Mouse (Mus musculus) R1 (cell line): ENCODE results near the gene AA467197.

Experiments
- DNase-seq: peaks from one replicate; pipeline ENCODE4 v3.0.0-alpha.2; 2018; ENCODE audit warnings: low read depth, low spot score

Gene AA467197

DNA sequence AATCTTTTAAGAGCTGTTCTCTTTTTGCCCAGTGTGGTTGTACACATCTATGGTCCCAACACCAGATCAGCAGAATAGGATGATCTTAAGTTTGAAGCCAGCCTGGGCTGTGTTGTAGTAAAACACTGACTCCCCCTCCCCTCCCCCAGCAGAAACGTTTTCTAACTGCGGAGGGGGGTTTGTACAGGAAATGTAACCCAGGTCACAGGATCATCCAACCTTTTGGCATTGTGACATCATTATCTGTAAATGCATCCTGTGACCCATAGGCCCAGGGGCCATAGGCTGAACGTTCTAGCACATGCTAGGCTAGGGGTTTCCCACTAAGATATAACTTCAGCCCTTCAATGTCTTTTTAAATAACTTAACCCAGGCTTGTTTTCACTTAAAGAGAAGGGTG is at the start of gene AA467197:
AA467197 (plus strand) TSS at position 301 of the 400 bp plus-strand sequence.
- DNase-seq: no peak

DNA sequence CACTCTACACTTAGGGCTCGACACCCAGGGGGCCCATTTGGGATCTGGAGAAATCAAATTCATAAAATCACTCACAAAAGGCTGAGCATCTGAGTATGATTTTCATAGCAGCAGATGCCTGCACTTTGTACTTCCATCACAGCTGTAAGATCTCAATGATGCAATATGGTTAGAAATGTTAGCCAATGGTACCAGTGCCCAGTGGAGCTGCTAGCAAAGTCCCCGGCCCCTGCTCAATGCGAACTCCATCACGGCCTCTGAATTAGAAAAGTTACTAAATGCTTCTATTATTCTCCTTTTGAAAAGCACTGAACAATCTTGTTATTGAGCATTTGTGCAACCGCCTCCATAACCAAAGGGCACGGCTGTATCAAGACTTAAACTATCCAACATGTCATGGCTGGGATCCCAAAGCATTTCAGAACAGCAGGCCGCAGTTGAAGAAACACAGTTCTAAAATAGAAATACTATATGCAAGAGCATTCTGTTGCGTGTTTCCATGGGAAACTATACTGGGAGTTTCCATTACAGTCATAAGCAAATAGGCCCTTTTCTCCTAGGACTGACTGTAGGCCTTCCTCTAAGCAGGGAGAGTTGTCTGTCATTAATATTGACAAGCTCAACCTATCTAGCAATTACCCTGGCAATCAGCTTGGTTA is 48.8 kb upstream of the AA467197 start:
- DNase-seq: no peak

GRCm38 (mm10) chr2:122590351-122590750 is 46.4 kb upstream of the AA467197 start:
- no peak for DNase-seq

- no peak for DNase-seq
Observed at GRCm38 (mm10) chr2:122591213-122591612, 45.6 kb upstream of the AA467197 start.

GRCm38 (mm10) chr2:122595461-122595860 is 41.3 kb upstream of the AA467197 start:
- DNase-seq: no peak

- no peak for DNase-seq
Observed at GRCm38 (mm10) chr2:122599736-122600135, 37.0 kb upstream of the AA467197 start.

GRCm38 (mm10) chr2:122601354-122601753 is 35.4 kb upstream of the AA467197 start:
- no peak for DNase-seq

DNA sequence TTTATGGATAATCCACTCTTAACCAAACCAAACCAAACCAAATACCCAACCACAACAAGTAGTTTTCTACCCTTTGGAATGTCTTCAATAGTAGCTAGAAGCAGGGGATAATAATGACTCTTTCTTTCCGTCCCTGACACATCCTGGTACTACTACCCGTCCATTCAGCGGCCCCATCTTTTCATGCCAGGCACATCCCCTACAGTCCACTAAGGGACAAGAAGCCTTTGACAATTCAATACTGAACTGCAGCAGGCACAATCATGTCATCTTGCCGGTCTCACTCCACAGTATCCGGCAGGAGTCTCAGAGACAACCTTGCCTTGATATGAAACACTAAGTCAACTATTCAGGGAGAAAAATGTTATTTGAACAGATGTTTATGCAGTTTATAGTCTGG is 31.0 kb upstream of the AA467197 start:
- DNase-seq: no peak

DNA sequence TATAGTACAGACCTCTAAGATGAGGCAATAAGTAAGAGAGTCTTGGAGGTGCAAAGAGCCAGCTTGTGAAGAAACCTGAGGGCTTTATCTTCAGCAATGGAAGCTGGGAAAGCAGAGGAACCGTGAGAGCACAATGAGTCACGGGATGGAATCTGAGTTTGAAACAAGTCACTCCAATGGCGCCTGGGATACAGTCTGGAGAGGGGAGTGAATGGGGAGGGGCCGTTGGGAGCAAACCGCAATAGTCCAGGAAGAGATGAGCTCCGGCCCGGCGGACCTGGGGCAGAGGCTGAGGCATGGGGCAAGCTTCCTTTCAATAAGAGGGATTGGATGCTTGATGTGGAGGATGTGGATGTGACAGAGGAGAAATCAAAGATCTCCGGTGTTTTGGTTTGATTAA is 28.0 kb upstream of the AA467197 start:
- peak; percentile 10 for DNase-seq

DNA sequence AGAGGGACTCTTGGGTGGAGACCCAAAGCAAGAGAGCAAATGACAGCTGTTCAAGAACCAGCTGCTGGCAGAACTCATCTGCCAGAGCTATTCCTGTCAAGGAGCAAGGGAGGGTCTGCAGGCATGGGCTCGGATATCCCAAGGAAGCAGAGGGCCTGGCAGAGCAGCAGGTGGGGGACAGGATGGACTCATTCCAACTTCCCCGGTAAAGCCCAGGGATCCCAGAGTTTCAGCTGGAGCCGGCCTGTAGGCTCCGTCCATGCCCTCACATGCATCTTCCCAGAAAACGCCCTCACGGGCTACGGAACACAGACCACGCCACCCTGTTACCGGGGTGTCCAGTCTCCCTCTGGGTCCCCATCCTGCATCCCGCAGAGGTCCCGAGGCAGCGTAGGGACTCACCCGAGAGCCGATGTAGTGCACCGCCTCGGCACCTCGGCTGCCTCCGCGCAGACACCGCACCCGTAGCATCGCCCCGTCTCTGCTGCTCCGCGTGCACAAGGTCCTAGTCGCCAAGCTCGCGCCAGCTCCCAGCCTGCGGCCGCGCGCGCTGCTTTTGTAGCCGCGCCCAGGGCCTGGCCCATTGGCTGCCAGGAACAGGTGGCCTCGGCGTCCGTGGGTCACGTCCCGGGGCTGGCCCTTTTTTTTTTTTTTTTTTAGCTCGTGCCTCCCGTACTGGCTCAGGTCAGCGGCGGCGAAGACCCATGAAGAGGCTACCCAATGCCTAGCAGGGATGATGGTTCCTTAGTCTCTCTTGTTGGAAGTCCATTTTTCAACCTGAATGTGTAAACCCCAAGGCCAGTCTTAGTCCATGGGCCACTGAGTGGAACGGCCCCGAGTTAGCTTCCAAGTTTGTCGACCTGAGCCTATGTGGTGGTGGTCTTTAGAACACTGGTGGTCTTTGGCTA is 25.8 kb upstream of the AA467197 start, which contains the start of gene Gatm:
Gatm (minus strand) TSS at position 558 of the 908 bp plus-strand sequence.
- DNase-seq: peak; percentile 53

DNA sequence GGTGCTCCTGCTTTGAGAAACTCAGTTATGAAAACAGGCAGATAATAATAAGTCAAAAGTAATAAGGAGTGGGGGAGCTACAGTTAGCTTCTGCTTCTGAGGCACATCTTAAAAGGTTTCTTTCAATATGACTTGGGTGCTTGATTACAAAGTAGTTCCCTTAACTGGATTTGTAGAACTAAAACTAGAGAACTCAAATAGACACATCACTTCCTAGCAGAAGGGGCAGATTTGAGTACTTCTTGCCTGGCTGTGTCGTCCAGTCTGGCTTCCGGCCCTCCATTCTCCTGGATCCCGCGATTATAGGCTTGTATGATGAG is 25.2 kb upstream of the AA467197 start:
- no peak for DNase-seq

DNA sequence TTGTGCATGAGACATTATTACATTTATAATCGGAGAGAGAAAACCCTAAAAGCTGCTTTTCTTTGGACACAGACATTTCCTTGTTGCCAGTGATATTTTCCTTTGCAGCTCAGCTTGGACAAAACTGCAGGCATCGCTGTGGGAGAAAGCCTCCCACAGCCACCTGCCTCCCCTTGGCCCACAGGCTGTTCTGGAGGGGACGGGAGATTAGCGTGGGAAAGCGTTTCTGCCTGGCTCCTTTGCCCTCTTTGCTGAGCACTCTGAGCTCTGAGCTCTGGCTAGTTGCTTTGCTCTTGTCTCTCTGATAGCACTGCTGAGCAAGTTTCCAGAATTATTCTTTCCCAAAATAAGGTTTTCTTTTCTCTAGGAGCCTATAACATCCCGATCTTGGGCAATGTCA is 20.5 kb upstream of the AA467197 start:
- DNase-seq: no peak

DNA sequence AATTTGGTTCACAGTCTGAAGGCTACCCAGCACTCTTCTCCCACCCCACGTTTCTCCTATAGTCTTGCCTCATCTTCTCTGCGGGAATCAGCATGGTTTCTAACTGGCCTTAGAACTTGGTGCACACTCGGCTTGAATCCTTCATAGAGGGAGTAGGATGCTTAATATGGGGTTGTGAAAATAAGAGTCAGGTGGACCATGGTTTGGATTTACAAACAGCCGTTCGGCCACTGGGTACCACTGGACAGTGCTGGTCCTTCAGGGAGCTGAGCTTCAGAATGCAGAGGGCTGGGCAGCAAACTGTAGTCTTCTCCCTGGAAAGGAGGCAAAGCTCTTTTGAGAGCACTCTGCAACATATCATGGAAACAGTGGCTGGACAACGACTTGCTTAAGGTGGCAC is 19.0 kb upstream of the AA467197 start:
- DNase-seq: no peak

DNA sequence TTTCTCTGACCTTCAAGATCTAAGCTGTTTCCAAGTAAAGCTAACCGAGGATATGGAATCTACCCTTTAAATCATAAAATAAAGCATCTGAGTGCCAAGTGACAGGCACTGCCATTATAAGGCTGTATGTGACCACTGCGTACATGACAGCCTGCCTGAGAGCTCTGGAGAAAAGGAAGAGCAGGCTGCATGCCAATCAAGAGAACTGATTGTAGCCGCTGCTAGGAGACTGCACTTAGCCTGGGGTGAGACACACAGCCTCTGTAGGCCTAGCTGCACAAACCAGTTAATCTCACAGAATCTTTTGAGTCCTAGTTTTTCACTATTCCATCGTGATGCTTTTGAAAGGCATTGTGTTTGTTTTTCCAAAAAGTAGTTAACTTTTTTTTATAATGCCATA is 18.1 kb upstream of the AA467197 start:
- no peak for DNase-seq

DNA sequence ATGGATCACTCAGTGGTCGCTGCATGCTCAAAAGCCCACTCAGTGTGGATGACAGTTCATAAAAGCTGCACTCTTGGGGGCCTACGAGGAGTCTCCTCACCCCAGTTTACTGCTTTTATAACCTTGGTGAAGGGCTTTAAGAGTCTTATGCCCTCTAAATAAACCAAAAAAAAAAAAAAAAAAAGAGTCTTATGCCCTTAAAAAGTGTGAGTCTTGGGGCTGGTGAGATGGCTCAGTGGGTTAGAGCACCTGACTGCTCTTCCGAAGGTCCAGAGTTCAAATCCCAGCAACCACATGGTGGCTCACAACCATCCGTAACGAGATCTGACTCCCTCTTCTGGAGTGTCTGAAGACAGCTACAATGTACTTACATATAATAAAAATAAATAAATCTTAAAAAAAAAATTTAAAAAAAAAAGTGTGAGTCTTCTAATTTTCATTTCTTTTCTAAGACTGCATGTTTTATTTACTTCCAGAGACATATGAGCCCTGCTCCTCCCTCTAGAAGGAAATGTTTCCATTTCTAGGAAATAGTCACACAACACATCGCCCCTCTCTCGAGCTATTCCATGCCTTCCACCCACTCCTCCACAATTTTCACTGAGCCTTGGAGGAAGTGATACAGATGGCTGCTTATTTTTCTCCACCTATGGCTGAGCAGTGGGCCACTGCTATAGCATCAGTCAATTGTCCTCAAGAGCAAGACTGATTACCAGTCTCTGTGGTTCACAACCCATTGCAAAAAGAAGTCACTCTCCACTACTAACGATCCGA is 15.3 kb upstream of the AA467197 start:
- no peak for DNase-seq

DNA sequence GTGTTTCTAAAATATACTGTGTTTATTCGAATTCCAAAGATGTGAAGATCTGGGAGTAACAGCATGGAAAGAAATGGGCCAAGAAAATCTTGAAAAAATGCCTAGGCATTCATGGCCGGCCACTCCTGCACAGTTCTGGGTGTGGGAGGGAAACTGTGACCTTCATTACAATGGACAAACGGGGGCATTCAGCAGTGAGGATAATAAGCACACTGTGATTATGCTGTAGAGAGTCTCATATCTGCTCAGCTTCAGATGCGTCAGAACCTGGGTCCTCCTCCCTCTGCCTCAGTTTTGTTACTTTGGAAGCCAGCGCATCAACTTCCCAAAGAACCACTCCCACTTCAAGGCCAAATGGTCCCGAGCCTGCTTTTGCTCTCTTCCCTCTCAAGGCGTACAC is 10.9 kb upstream of the AA467197 start:
- no peak for DNase-seq

- DNase-seq: peak; percentile 53
Observed at GRCm38 (mm10) chr2:122628976-122629375, 7.8 kb upstream of the AA467197 start.

DNA sequence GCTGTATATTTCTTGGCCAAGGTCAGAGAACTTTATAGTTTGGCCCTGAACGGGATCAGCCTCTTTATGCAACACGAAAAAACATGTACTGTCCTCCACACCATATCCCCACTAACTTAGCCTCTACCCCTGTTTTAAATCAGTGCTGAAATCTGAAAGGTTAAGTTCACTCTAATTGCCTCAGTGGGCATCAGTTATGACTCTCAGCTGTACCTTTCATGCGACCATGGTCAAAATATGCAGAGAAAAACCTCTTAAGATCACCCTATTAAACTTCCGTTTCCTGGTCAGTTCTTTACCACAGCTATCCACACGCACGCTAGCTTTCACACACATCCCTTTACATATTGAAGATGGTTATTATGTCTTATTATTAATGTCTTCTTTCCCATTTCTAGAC is 6.9 kb upstream of the AA467197 start:
- DNase-seq: no peak

DNA sequence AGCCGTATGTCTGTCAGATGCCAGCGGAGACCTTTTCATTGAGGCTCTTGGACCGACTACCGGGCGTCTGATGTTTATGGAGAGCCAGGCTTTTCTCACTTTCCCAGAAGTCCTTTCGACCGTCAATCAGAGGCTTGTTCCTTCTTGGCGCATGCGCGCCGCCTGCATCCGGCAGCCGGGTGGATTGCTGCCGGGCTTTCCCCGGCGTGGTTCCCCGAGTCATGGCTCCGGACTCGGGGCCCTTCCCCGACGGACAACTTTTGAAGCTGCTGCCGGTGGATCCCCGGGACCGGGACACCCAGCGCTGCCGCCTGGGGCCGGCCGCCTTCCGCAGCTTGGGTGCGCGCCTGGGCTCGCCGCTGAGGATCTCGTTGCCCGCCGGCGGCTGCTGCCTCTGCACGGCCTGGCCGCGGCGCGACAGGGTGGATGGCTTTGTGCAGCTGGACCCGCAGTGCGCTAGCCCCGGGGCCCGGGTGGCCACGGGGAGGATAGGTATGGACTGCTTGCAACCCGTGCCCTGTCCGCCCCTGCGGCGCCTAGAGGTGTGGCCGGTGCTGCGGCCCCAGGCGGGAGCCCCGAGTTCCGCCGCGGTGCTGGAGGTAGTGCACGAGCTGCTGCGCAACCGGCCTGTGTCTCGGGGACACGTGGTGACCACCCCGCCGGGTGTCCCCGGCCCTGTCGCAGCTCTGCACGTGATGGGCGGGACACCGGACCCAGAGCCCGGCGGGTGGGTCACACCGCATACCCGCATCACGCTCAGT is 6.1 kb upstream of the AA467197 start:
- DNase-seq: peak; percentile 92

DNA sequence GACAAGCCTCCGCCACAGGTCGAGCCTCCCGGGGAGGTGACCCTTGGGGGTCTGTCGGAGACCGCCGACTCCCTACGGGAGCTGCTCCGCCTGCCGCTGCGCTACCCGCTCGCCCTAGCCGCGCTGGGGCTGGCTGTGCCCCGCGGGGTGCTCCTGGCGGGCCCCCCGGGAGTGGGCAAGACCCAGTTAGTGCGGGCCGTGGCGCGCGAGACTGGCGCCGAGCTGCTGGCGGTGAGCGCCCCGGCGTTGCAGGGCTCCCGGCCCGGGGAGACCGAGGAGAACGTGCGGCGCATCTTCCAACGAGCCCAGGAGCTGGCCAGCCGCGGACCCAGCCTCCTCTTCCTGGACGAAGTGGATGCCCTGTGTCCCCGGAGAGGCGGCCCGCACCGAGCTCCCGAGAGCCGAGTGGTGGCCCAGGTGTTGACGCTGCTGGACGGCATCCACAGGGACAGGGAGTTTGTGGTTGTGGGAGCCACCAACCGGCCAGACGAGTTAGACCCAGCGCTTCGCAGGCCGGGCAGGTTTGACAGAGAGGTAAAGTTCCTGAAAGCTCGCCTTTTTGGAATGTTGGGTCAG is 5.5 kb upstream of the AA467197 start:
- peak; percentile 73 for DNase-seq

DNA sequence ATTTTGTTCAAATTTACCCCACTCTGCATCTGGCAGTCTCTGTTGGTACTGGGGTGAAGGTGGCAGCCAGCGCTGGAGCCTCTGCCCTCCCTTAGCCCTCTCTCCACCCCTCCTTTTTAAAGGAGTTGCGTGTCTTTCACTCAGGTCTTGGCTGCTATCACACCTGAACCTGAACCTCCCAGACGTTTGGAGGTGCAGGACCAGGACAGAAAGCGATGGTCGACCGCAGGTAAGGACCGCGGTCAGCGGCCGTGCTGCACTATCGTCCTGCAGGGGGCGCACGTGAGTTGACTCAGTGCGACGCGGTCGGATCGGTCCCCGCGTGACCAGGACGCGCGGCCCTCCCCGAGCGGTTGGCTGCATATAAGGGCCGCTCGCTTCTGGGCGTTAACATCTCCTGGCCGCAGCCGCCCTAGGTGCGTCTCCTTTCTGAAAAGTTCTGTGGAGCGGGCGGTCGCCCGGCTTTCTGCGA is 776 bp downstream of the AA467197 start:
- DNase-seq: peak; percentile 61
